Mouse (Mus musculus) lung, postnatal 4 days (tissue): ENCODE data around the gene Nol12.

Experiments used
- DNase-seq, 2 experiments: peaks; one replicate each; pipeline ENCODE4 v3.0.0; 2021

Nol12 gene

GRCm38 (mm10) chr15:78934784-78935320, at the start of gene Nol12:
Nol12 (plus strand) TSS chr15:78934933.
- DNase-seq: peak; percentile 86 to 90

GRCm38 (mm10) chr15:78889401-78889853, 45.3 kb upstream of the Nol12 start:
- DNase-seq: peak; percentile 50 to 59

GRCm38 (mm10) chr15:78892440-78892839, 42.3 kb upstream of the Nol12 start:
- DNase-seq: no peak

- DNase-seq: peak in 1 of 2 experiments; percentile 53
Measured at GRCm38 (mm10) chr15:78894726-78895125, 40.0 kb upstream of the Nol12 start.

GRCm38 (mm10) chr15:78895741-78896140, 39.0 kb upstream of the Nol12 start:
- no peak for DNase-seq

GRCm38 (mm10) chr15:78896149-78896548, 38.6 kb upstream of the Nol12 start:
- peak; percentile 63 for DNase-seq

GRCm38 (mm10) chr15:78897488-78897887, 37.2 kb upstream of the Nol12 start:
- no peak for DNase-seq

- DNase-seq: no peak
Measured at GRCm38 (mm10) chr15:78898507-78899001, 36.2 kb upstream of the Nol12 start.

GRCm38 (mm10) chr15:78899409-78899739, 35.4 kb upstream of the Nol12 start, which contains the start of gene Gm49510:
Gm49510 (plus strand) TSS chr15:78899667.
- DNase-seq: no peak

- DNase-seq: peak; percentile 84 to 87
Measured at GRCm38 (mm10) chr15:78899740-78900584, 34.8 kb upstream of the Nol12 start, which contains the start of gene Sh3bp1. Sh3bp1 (plus strand) TSS chr15:78899768.

- DNase-seq: peak in 1 of 2 experiments; percentile 57
Measured at GRCm38 (mm10) chr15:78900585-78901421, 33.9 kb upstream of the Nol12 start.

GRCm38 (mm10) chr15:78901422-78901789, 33.3 kb upstream of the Nol12 start:
- DNase-seq: no peak

- peak; percentile 64 to 90 for DNase-seq
Measured at GRCm38 (mm10) chr15:78903243-78903642, 31.5 kb upstream of the Nol12 start.

- DNase-seq: no peak
Measured at GRCm38 (mm10) chr15:78908399-78908798, 26.3 kb upstream of the Nol12 start.

GRCm38 (mm10) chr15:78908982-78909381, 25.8 kb upstream of the Nol12 start:
- no peak for DNase-seq

- DNase-seq: peak in 1 of 2 experiments; percentile 61
Measured at GRCm38 (mm10) chr15:78912040-78912439, 22.7 kb upstream of the Nol12 start.

- DNase-seq: peak; percentile 95 to 98
Measured at GRCm38 (mm10) chr15:78913632-78914090, 21.1 kb upstream of the Nol12 start, which contains the start of gene Pdxp. Pdxp (plus strand) TSS chr15:78913919.

- no peak for DNase-seq
Measured at GRCm38 (mm10) chr15:78914091-78914822, 20.5 kb upstream of the Nol12 start.

- no peak for DNase-seq
Measured at GRCm38 (mm10) chr15:78914823-78915659, 19.7 kb upstream of the Nol12 start.

GRCm38 (mm10) chr15:78915660-78916017, 19.1 kb upstream of the Nol12 start:
- peak; percentile 66 to 78 for DNase-seq
